Mouse (Mus musculus) cerebellum, postnatal 14 days (tissue): Measurements from ENCODE around the gene Patj.

ENCODE experiments used
- DNase-seq, 2 experiments: peaks; one replicate each; pipeline ENCODE4 v3.0.0; 2021; ENCODE audit warnings: mixed read lengths in 2 of 2

Gene Patj

DNA sequence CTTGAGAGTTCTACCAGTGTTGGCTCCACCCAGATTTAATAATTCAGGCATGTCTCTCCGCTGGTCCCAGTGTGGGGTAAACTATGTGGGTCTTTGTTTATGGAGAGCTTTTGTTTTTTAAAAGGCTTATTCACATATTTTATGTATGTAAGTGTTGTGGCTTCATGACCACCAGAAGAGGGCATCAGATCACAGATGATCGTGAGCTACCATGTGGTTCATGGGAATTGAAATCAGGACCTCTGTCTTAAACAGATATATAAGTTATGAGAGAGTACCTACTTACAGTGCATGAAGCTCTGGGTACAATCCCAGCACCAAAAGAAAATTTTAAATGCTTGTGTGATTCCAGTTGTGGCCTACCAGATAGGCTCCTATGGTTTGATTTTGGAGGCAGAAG is 344.2 kb downstream of the Patj start:
- peak; percentile 29 to 44 for DNase-seq

GRCm38 (mm10) chr4:98743209-98743905 is 347.8 kb downstream of the Patj start:
- DNase-seq, result no peak

GRCm38 (mm10) chr4:98743906-98744210 is 348.3 kb downstream of the Patj start:
- no peak for DNase-seq

- peak; percentile 17 to 34 for DNase-seq
Measured at GRCm38 (mm10) chr4:98754456-98754855, 358.9 kb downstream of the Patj start.

DNA sequence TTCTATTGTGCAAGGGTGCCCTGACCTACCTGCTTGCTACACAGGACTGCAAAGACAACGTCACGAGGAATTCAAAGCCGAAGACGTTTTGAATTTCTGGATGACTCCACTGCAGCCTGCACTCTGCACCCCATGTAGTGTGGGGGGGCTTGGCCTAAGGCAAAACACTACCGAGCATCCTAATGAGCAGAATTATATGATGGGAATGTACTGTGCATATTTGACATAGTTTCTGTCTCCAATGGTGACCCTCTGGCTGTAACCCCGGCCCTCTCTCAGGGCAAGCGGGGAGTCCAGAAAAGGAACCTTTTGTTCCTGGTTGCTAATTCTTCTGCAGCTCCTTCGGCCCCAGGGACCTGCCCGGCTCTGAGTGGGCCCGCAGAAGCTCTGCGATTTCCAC is 360.6 kb downstream of the Patj start:
- DNase-seq, result no peak

DNA sequence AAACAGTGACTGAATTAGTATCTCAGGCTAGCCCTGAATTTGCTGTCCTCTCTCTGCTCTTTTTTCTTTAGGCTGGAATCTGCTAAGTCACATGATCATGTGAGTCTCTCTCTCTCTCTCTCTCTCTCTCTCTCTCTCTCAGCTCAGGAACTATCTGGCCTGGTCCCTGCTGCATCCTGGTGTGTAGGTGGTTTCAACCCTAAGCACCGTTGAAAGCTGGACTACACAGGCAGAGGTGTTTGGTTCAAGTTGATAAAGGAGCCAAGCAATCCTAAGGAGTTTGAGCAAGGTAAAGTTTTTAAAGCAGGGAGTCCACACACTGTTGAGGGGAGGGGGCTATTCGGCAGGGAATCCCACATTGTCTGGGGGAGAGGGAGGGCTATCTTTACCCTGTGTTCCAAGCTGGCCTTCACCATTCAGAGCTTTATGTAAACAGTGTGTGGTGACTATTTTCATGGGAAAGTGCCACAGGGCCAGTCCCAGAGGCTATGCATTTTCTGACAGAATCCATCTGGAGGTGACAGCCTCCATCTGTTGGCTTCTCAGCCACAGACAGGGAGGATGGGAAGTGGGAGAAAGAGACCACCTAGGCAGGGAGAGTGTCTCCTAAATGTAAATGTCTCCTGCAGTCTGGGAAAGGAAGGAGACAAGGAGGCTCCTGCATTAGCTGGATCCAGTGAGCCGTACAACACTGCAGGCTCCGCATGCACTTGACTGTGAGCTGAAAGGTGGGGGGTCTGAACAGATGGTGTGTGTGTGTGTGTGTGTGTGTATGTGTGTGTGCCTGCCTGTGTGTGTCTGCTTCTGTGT is 362.6 kb downstream of the Patj start:
- peak; percentile 72 to 73 for DNase-seq

- peak in 1 of 2 experiments; percentile 13 for DNase-seq
Measured at GRCm38 (mm10) chr4:98758872-98759518, 363.4 kb downstream of the Patj start.

GRCm38 (mm10) chr4:98767134-98768133 is 371.8 kb downstream of the Patj start:
- no peak for DNase-seq
